Mouse (Mus musculus) lung, postnatal 0 days (tissue): ENCODE data around the gene Cort. TPM values are rescaled to one million over a fixed set of nuclear protein-coding genes. Genes with fewer than 3 reads are reported as not detected.

Experiments used
- ATAC-seq: fragments of 200-750 bp; cut with Nextera tagmentation; 2 replicates; pipeline ENCODE4 v1.8.0; 2017; ENCODE audit warnings: moderate library complexity
- DNase-seq: peaks from one replicate; pipeline ENCODE4 v3.0.0-alpha.2; 2016; ENCODE audit warnings: low spot score
- H3K27ac ChIP-seq: fragments of 300-500 bp; sonication (generic); 2 replicates; pipeline ENCODE4 v1.5.1; 2014; ENCODE audit warnings: antibody characterized with exemption, mild to moderate bottlenecking, low read length, mixed read lengths
- H3K27me3 ChIP-seq: fragments of 300-500 bp; sonication (generic); replicated peaks from 2 replicates; pipeline ENCODE4 v1.6.1; 2014; ENCODE audit warnings: low read length, mixed read lengths; ENCODE audit not compliant: insufficient read depth
- H3K36me3 ChIP-seq: fragments of 300-500 bp; sonication (generic); 2 replicates; pipeline ENCODE4 v1.6.1; 2014; ENCODE audit warnings: low read length, mixed read lengths; ENCODE audit not compliant: insufficient read depth
- H3K4me1 ChIP-seq: fragments of 300-500 bp; sonication (generic); 2 replicates; pipeline ENCODE4 v1.6.1; 2014; ENCODE audit warnings: antibody characterized with exemption, low read depth, low read length, mixed read lengths; ENCODE audit not compliant: insufficient read depth
- H3K4me2 ChIP-seq: fragments of 300-500 bp; sonication (generic); replicated peaks from 2 replicates; pipeline ENCODE4 v1.6.1; 2014; ENCODE audit warnings: low read depth, mild to moderate bottlenecking, low read length, moderate library complexity, mixed read lengths
- H3K4me3 ChIP-seq: fragments of 300-500 bp; sonication (generic); 2 replicates; pipeline ENCODE4 v1.5.1; 2014; ENCODE audit warnings: low read depth, low read length
- H3K9ac ChIP-seq: fragments of 300-500 bp; sonication (generic); replicated peaks from 2 replicates; pipeline ENCODE4 v1.6.1; 2014; ENCODE audit warnings: low read depth, mild to moderate bottlenecking
- H3K9me3 ChIP-seq: fragments of 300-500 bp; sonication (generic); 2 replicates; pipeline ENCODE4 v1.6.1; 2016; ENCODE audit warnings: low read length, mixed read lengths
- CTCF ChIP-seq: IDR thresholded peaks from 2 replicates; pipeline ENCODE4 v1.5.1; 2016; ENCODE audit warnings: antibody characterized with exemption, mild to moderate bottlenecking
- EP300 ChIP-seq: IDR thresholded peaks from 2 replicates; pipeline ENCODE4 v1.6.1; 2016; ENCODE audit warnings: antibody characterized with exemption, mild to moderate bottlenecking, control low read depth
- WGBS: fragments of 180-500 bp; shearing (Covaris S2); extraction: QIAGEN DNeasy Blood & Tissue Kit; methylation state at CpG from one replicate; pipeline ENCODE4 v1.1.7; 2014; 5-methylcytosine and 5-hydroxymethylcytosine counted together
- polyA plus RNA-seq: library from polyadenylated mRNA; unstranded; fragments of >200 nt; fragmentation: Nextera tagmentation; extraction: Ambion mirVana; gene quantifications from 2 replicates; pipeline ENCODE4 v1.2.1, GENCODE M21; 2015

Gene Cort
- polyA plus RNA-seq, 1 experiment from 2014 or later = 0.18 TPM

GRCm38 (mm10) chr4:149168016-149168415 lies 41.5 kb upstream of the Cort start:
- WGBS = 49% methylated on average over 2 of the region's 2 CpGs
- 0 out of 2 replicates have a peak overlapping the region, but pooled peaks have one; percentile 88 for H3K27ac ChIP-seq
- 0 out of 2 replicates have a peak, but pooled peaks cover 6% of the 10 kb centered on the region for H3K4me1 ChIP-seq
- H3K36me3 ChIP-seq = no peaks in the 10 kb centered on the region
- no peak for DNase-seq
- no peak overlapping the region for H3K4me3 ChIP-seq
- ATAC-seq = no peak
- no peaks in the 10 kb centered on the region for H3K27me3 ChIP-seq
- no peaks in the 10 kb centered on the region for H3K9me3 ChIP-seq
- H3K9ac ChIP-seq = no peak overlapping the region
- no peak overlapping the region for H3K4me2 ChIP-seq
- TF ChIP-seq CTCF (no peak), EP300 (no peak)

GRCm38 (mm10) chr4:149166957-149167611 lies 40.5 kb upstream of the Cort start:
- 2% methylated on average over 27 of the region's 27 CpGs for WGBS
- ATAC-seq (peak; percentile 1; the same call in 1 of the 2 replicates), DNase-seq (peak; percentile 61)
- TF ChIP-seq CTCF = no peak
- no peak for TF ChIP-seq EP300
- 0 out of 2 replicates have a peak, but pooled peaks cover 6% of the 10 kb centered on the region for H3K4me1 ChIP-seq
- H3K36me3 ChIP-seq = no peaks in the 10 kb centered on the region
- H3K9ac ChIP-seq = peak overlapping the region; percentile 58
- H3K4me3 ChIP-seq = peak overlapping the region; percentile 72
- peak overlapping the region; percentile 94 for H3K4me2 ChIP-seq
- H3K9me3 ChIP-seq = no peaks in the 10 kb centered on the region
- H3K27ac ChIP-seq = peak overlapping the region; percentile 88
- H3K27me3 ChIP-seq = no peaks in the 10 kb centered on the region

- peak; percentile 99 for ATAC-seq
- peak within 1 kb of the TSS; percentile 92 for H3K27ac ChIP-seq
- no peak for TF ChIP-seq CTCF
- TF ChIP-seq EP300 = 0 out of 2 replicates have a peak, but pooled peaks have one; percentile 39
- H3K36me3 ChIP-seq = peaks cover under 1% of the 10 kb centered on the region; the same call in 1 of the 2 replicates
- WGBS = under 1% methylated on average over 58 of the region's 59 CpGs
- H3K27me3 ChIP-seq = no peaks in the 10 kb centered on the region
- H3K9ac ChIP-seq = peak within 1 kb of the TSS; percentile 79
- no peaks in the 10 kb centered on the region for H3K9me3 ChIP-seq
- H3K4me1 ChIP-seq = 0 out of 2 replicates have a peak, but pooled peaks cover 6% of the 10 kb centered on the region
- peak; percentile 99 for DNase-seq
- peak within 1 kb of the TSS; percentile 72 for H3K4me3 ChIP-seq
- peak within 1 kb of the TSS; percentile 94 for H3K4me2 ChIP-seq
Measured at GRCm38 (mm10) chr4:149166215-149166946, 39.8 kb upstream of the Cort start, which contains the start of gene Pgd. Pgd (minus strand) TSS chr4:149166771.

- DNase-seq (no peak), ATAC-seq (no peak)
- no peaks in the 10 kb centered on the region for H3K9me3 ChIP-seq
- no peaks in the 10 kb centered on the region for H3K4me1 ChIP-seq
- 0 out of 2 replicates have a peak overlapping the region, but pooled peaks have one; percentile 8 for H3K4me2 ChIP-seq
- TF ChIP-seq EP300 (no peak), CTCF (peak; percentile 53)
- H3K27me3 ChIP-seq = no peaks in the 10 kb centered on the region
- H3K9ac ChIP-seq = no peak overlapping the region
- WGBS = 52% methylated on average over 5 of the region's 5 CpGs
- H3K36me3 ChIP-seq = peaks cover 20% of the 10 kb centered on the region; the same call in 1 of the 2 replicates
- H3K27ac ChIP-seq = no peak overlapping the region
- no peak overlapping the region for H3K4me3 ChIP-seq
Measured at GRCm38 (mm10) chr4:149164150-149164549, 37.6 kb upstream of the Cort start.

GRCm38 (mm10) chr4:149163196-149163595 lies 36.6 kb upstream of the Cort start:
- DNase-seq (no peak), ATAC-seq (no peak)
- Histone ChIP-seq H3K4me2 (no peak overlapping the region), H3K27ac (no peak overlapping the region), H3K9me3 (no peaks in the 10 kb centered on the region), H3K9ac (no peak overlapping the region), H3K4me3 (no peak overlapping the region), H3K4me1 (no peaks in the 10 kb centered on the region), H3K27me3 (no peaks in the 10 kb centered on the region), H3K36me3 (peaks cover 28% of the 10 kb centered on the region; the same call in 1 of the 2 replicates)
- TF ChIP-seq EP300 (no peak), CTCF (no peak)
- 61% methylated on average over 1 of the region's 1 CpGs for WGBS

- Histone ChIP-seq H3K36me3 (peaks cover 44% of the 10 kb centered on the region), H3K9ac (no peak overlapping the region), H3K27me3 (no peaks in the 10 kb centered on the region), H3K27ac (no peak overlapping the region), H3K4me1 (no peaks in the 10 kb centered on the region), H3K4me2 (no peak overlapping the region), H3K4me3 (no peak overlapping the region), H3K9me3 (no peaks in the 10 kb centered on the region)
- DNase-seq = no peak
- TF ChIP-seq CTCF (no peak), EP300 (no peak)
- 73% methylated on average over 6 of the region's 6 CpGs for WGBS
- no peak for ATAC-seq
Measured at GRCm38 (mm10) chr4:149161166-149161565, 34.6 kb upstream of the Cort start.
